Comparison of ENCODE assay signal across 26 mouse cellular contexts in genomic region chr14:89597812-89598211, GRCm38 (mm10).
"Had no signal": no experiment of that assay in that cellular context is flagged by ENCODE, and none has a peak within 500 bp of the region (broad histone marks: within the 10 kb centered on the region; RNA-seq: fewer than 3 reads in every experiment).

No protein-coding gene starts in this region.

- H3K9me3 ChIP-seq: heart, embryonic 13.5 days; heart, embryonic 15.5 days; hindbrain, embryonic 13.5 days; hindbrain, embryonic 15.5 days; kidney, embryonic 15.5 days; limb, embryonic 15.5 days; liver, embryonic 12.5 days had no signal

- H3K4me3 ChIP-seq: heart, adult 2 months; heart, embryonic 13.5 days; heart, embryonic 15.5 days; hindbrain, embryonic 13.5 days; hindbrain, embryonic 15.5 days; kidney, embryonic 15.5 days; limb, embryonic 15.5 days; liver, embryonic 12.5 days had no signal

- H3K4me2 ChIP-seq: heart, embryonic 11.5 days; heart, embryonic 13.5 days; heart, embryonic 15.5 days; hindbrain, embryonic 13.5 days; hindbrain, embryonic 15.5 days; kidney, embryonic 15.5 days; limb, embryonic 15.5 days; liver, embryonic 12.5 days had no signal

- H3K36me3 ChIP-seq: heart, embryonic 13.5 days; heart, embryonic 15.5 days; hindbrain, embryonic 13.5 days; hindbrain, embryonic 15.5 days; kidney, embryonic 15.5 days; limb, embryonic 15.5 days; liver, embryonic 12.5 days had no signal

- H3K4me1 ChIP-seq: heart, embryonic 13.5 days; heart, embryonic 15.5 days; hindbrain, embryonic 13.5 days; hindbrain, embryonic 15.5 days; kidney, embryonic 15.5 days; limb, embryonic 15.5 days; liver, embryonic 12.5 days had no signal

- H3K27me3 ChIP-seq: heart, embryonic 13.5 days; heart, embryonic 15.5 days; hindbrain, embryonic 13.5 days; hindbrain, embryonic 15.5 days; kidney, embryonic 15.5 days; limb, embryonic 15.5 days; liver, embryonic 12.5 days had no signal

- DNase-seq: gastrocnemius, postnatal 14 days; gastrocnemius, postnatal 36 days; heart, adult 11 months; heart, adult 2 months; heart, postnatal 14 days; heart, postnatal 36 days; kidney, adult 11 months; kidney, adult 2 months; kidney, adult 9 months; kidney, postnatal 14 days; kidney, postnatal 36 days; layer of hippocampus, adult 9-11 months; layer of hippocampus, postnatal 36 days; left cerebral cortex, postnatal 4 days had no signal

- ATAC-seq: hindbrain, postnatal 0 days; intestine, embryonic 16.5 days; liver, embryonic 12.5 days had no signal

- H3K27ac ChIP-seq: heart, adult 2 months; heart, embryonic 13.5 days; heart, embryonic 15.5 days; hindbrain, embryonic 13.5 days; hindbrain, embryonic 15.5 days; hindbrain, postnatal 0 days; kidney, embryonic 15.5 days; kidney, postnatal 0 days; limb, embryonic 15.5 days; liver, embryonic 12.5 days; liver, embryonic 14.5 days had no signal

- H3K9ac ChIP-seq: heart, embryonic 13.5 days; heart, embryonic 15.5 days; hindbrain, embryonic 13.5 days; hindbrain, embryonic 15.5 days; kidney, embryonic 15.5 days; limb, embryonic 15.5 days; liver, embryonic 12.5 days; liver, embryonic 14.5 days had no signal
